Mouse (Mus musculus) hindbrain, postnatal 0 days (tissue): ENCODE measurements around the gene Rhd. TPM values are rescaled to one million over a fixed set of nuclear protein-coding genes. Genes with fewer than 3 reads are reported as not detected.

ENCODE experiments used
- ATAC-seq: fragments of 200-750 bp; cut with Nextera tagmentation; 2 replicates; pipeline ENCODE4 v1.8.0; 2017; ENCODE audit warnings: mild to moderate bottlenecking, moderate TSS enrichment, moderate library complexity
- DNase-seq: peaks from one replicate; pipeline ENCODE4 v3.0.0-alpha.2; 2015; ENCODE audit warnings: low spot score
- H3K27ac ChIP-seq: fragments of 300-500 bp; sonication (generic); 2 replicates; pipeline ENCODE4 v1.5.1; 2014; ENCODE audit warnings: mild to moderate bottlenecking
- H3K27me3 ChIP-seq: fragments of 300-500 bp; sonication (generic); 2 replicates; pipeline ENCODE4 v1.6.1; 2014; ENCODE audit warnings: low read length, mixed read lengths; ENCODE audit not compliant: insufficient read depth
- H3K36me3 ChIP-seq: fragments of 300-500 bp; sonication (generic); 2 replicates; pipeline ENCODE4 v1.6.1; 2014; ENCODE audit warnings: low read length, mixed read lengths; ENCODE audit not compliant: insufficient read depth
- H3K4me1 ChIP-seq: fragments of 300-500 bp; sonication (generic); 2 replicates; pipeline ENCODE4 v1.6.1; 2014; ENCODE audit warnings: antibody characterized with exemption, low read length, mixed read lengths; ENCODE audit not compliant: insufficient read depth
- H3K4me2 ChIP-seq: fragments of 300-500 bp; sonication (generic); 2 replicates; pipeline ENCODE4 v1.6.1; 2014; ENCODE audit warnings: low read depth, mild to moderate bottlenecking, low read length, moderate library complexity, mixed read lengths
- H3K4me3 ChIP-seq: fragments of 300-500 bp; sonication (generic); 2 replicates; pipeline ENCODE4 v1.5.1; 2014; ENCODE audit warnings: low read length
- H3K9ac ChIP-seq: fragments of 300-500 bp; sonication (generic); replicated peaks from 2 replicates; pipeline ENCODE4 v1.6.1; 2014; ENCODE audit warnings: mild to moderate bottlenecking, low read length, moderate library complexity, mixed read lengths
- H3K9me3 ChIP-seq: fragments of 300-500 bp; sonication (generic); 2 replicates; pipeline ENCODE4 v1.6.1; 2016; ENCODE audit warnings: low read length, mixed read lengths
- CTCF ChIP-seq: IDR thresholded peaks from 2 replicates; pipeline ENCODE4 v1.5.1; 2016; ENCODE audit warnings: antibody characterized with exemption, control low read depth, low read depth
- WGBS: fragments of 180-500 bp; shearing (Covaris S2); extraction: QIAGEN DNeasy Blood & Tissue Kit; methylation state at CpG from one replicate; pipeline ENCODE4 v1.1.7; 2014; 5-methylcytosine and 5-hydroxymethylcytosine counted together
- polyA plus RNA-seq: library from polyadenylated mRNA; unstranded; fragments of >200 nt; fragmentation: Nextera tagmentation; extraction: Ambion mirVana; gene quantifications from 2 replicates; pipeline ENCODE4 v1.2.1, GENCODE M21; 2015
- total RNA-seq: library from RNA; depleted of rRNA; stranded (reverse); fragments of >200 nt; gene quantifications from 2 replicates; pipeline ENCODE4 v1.2.3, GENCODE M21; 2014

Rhd gene
- total and polyA plus RNA-seq, 2 experiments from 2014 or later = 1.1 to 2.1 TPM

GRCm38 (mm10) chr4:134925206-134925605 lies 60.9 kb downstream of the Rhd start:
- H3K27ac ChIP-seq = no peak overlapping the region
- H3K36me3 ChIP-seq = peaks cover 32% of the 10 kb centered on the region
- H3K4me3 ChIP-seq = peak overlapping the region; percentile 80
- no peaks in the 10 kb centered on the region for H3K27me3 ChIP-seq
- no peak for TF ChIP-seq CTCF
- H3K4me1 ChIP-seq = no peaks in the 10 kb centered on the region
- 0 out of 2 replicates have a peak overlapping the region, but pooled peaks have one; percentile 10 for H3K9ac ChIP-seq
- peak overlapping the region; percentile 92 for H3K4me2 ChIP-seq
- WGBS = 64% methylated on average over 8 of the region's 8 CpGs
- H3K9me3 ChIP-seq = no peaks in the 10 kb centered on the region
- DNase-seq (no peak), ATAC-seq (no peak)

- WGBS = 70% methylated on average over 5 of the region's 5 CpGs
- DNase-seq = no peak
- Histone ChIP-seq H3K36me3 (peaks cover 33% of the 10 kb centered on the region), H3K4me3 (no peak overlapping the region), H3K9me3 (no peaks in the 10 kb centered on the region), H3K4me1 (peaks cover 4% of the 10 kb centered on the region; the same call in 1 of the 2 replicates), H3K4me2 (no peak overlapping the region), H3K27ac (no peak overlapping the region), H3K27me3 (no peaks in the 10 kb centered on the region), H3K9ac (no peak overlapping the region)
- TF ChIP-seq CTCF = no peak
- ATAC-seq = no peak
These were observed 63.6 kb downstream of the Rhd start for GRCm38 (mm10) chr4:134927815-134928463.

- Histone ChIP-seq H3K4me1 (peaks cover 4% of the 10 kb centered on the region; the same call in 1 of the 2 replicates), H3K27ac (no peak overlapping the region), H3K4me3 (no peak overlapping the region), H3K36me3 (peaks cover 35% of the 10 kb centered on the region), H3K27me3 (no peaks in the 10 kb centered on the region), H3K9me3 (no peaks in the 10 kb centered on the region), H3K4me2 (no peak overlapping the region), H3K9ac (no peak overlapping the region)
- WGBS = 77% methylated on average over 1 of the region's 1 CpGs
- no peak for ATAC-seq
- TF ChIP-seq CTCF = no peak
- no peak for DNase-seq
These were observed 64.1 kb downstream of the Rhd start for GRCm38 (mm10) chr4:134928464-134928836.

GRCm38 (mm10) chr4:134929536-134929935 lies 65.2 kb downstream of the Rhd start:
- Histone ChIP-seq H3K4me2 (no peak overlapping the region), H3K9ac (no peak overlapping the region), H3K4me1 (peaks cover 4% of the 10 kb centered on the region; the same call in 1 of the 2 replicates), H3K27ac (no peak overlapping the region), H3K27me3 (no peaks in the 10 kb centered on the region), H3K36me3 (peaks cover 42% of the 10 kb centered on the region), H3K9me3 (no peaks in the 10 kb centered on the region), H3K4me3 (no peak overlapping the region)
- no peak for TF ChIP-seq CTCF
- WGBS = 78% methylated on average over 4 of the region's 4 CpGs
- ATAC-seq (no peak), DNase-seq (no peak)

GRCm38 (mm10) chr4:134930190-134930589 lies 65.9 kb downstream of the Rhd start:
- TF ChIP-seq CTCF = no peak
- H3K36me3 ChIP-seq = peaks cover 48% of the 10 kb centered on the region
- peak; percentile 10 for ATAC-seq

GRCm38 (mm10) chr4:134930684-134931481 lies 66.5 kb downstream of the Rhd start, which contains the start of gene Syf2:
Gene Syf2 (plus strand): TSS chr4:134930898.
- TF ChIP-seq CTCF = no peak
- H3K4me1 ChIP-seq = peaks cover 4% of the 10 kb centered on the region; the same call in 1 of the 2 replicates
- peak; percentile 99 for DNase-seq
- ATAC-seq = peak; percentile 97
- H3K27ac ChIP-seq = peak within 1 kb of the TSS; percentile 82
- peaks cover 48% of the 10 kb centered on the region for H3K36me3 ChIP-seq
- peak within 1 kb of the TSS; percentile 77 for H3K9ac ChIP-seq
- H3K4me2 ChIP-seq = peak within 1 kb of the TSS; percentile 96
- H3K9me3 ChIP-seq = no peaks in the 10 kb centered on the region
- H3K27me3 ChIP-seq = no peaks in the 10 kb centered on the region
- peak within 1 kb of the TSS; percentile 89 for H3K4me3 ChIP-seq
- under 1% methylated on average over 68 of the region's 68 CpGs for WGBS

More at GRCm38 (mm10) chr4:134930190-134930589, 65.9 kb downstream of the Rhd start:
- peak overlapping the region; percentile 65 for H3K27ac ChIP-seq
- 28% methylated on average over 9 of the region's 9 CpGs for WGBS
- H3K4me1 ChIP-seq = peaks cover 4% of the 10 kb centered on the region; the same call in 1 of the 2 replicates
- peak overlapping the region; percentile 89 for H3K4me3 ChIP-seq
- H3K27me3 ChIP-seq = no peaks in the 10 kb centered on the region
- no peak for DNase-seq
- 0 out of 2 replicates have a peak overlapping the region, but pooled peaks have one; percentile 38 for H3K9ac ChIP-seq
- no peaks in the 10 kb centered on the region for H3K9me3 ChIP-seq
- peak overlapping the region; percentile 96 for H3K4me2 ChIP-seq
